Mouse (Mus musculus): ENCODE data around the gene Fkbpl.
A peak's percentile ranks its signal among the peaks of the same experiment; 100 is the strongest.

The Fkbpl gene

DNA sequence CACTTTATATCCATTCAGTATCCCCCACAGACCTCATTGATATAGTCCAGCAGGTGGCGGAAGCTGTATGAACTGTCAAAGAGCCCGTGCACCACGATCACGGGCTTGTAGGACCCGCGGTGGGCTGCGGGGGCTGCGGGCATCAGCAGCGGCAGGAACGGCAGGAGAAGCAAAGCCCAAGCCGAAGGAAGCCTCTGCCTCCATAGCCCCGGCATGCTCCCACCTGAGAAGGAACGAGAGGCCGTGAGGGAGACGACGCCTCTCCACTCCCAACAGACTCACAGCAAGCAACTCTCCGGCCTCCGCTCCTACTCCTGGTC is 17.8 kb upstream of the Fkbpl start:
- DNase-seq (ENCODE audit: extremely low spot score, low spot score), result peak; percentile 57

DNA sequence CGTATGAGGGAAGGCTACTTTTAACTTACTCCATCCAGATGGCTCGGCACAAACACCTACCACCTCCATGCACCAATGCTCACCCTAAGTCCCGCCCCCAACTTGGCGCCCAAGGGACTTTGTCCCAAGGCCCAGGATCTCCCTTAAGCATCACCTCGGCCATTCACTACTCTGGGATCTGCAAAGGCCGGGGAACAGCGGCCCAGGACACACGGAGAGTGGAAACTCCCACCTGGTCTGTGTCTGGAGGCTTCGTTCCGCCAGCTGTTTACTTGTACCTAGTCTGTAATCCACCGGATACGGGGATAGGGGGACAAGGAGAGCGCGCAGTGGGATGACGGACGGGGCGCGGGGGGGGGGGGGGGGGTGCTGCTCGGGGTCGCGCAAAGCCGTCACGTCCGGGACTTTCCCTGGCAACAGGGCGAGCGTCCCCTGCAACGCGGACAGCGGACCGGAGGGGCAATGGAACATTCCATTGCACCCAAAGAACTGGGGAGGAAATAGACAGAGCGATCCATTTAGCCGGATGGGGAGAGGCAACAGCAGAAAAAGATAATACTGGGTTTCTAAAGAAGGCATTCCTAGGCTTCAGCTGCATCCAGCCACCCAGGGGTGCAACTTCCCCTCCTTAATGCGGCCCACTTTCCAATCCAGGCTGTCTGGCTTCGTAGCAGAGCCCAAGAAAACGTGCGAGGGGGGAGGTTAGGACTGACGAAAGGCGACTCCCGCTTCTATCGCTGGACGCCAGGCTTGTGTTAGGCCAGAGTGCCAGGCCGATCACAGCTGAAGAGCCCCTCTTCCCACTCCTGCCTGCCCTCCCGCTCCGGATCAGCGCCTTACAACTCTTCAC is 17.2 kb upstream of the Fkbpl start:
- DNase-seq (ENCODE audit: extremely low spot score, low spot score), result peak; percentile 90

DNA sequence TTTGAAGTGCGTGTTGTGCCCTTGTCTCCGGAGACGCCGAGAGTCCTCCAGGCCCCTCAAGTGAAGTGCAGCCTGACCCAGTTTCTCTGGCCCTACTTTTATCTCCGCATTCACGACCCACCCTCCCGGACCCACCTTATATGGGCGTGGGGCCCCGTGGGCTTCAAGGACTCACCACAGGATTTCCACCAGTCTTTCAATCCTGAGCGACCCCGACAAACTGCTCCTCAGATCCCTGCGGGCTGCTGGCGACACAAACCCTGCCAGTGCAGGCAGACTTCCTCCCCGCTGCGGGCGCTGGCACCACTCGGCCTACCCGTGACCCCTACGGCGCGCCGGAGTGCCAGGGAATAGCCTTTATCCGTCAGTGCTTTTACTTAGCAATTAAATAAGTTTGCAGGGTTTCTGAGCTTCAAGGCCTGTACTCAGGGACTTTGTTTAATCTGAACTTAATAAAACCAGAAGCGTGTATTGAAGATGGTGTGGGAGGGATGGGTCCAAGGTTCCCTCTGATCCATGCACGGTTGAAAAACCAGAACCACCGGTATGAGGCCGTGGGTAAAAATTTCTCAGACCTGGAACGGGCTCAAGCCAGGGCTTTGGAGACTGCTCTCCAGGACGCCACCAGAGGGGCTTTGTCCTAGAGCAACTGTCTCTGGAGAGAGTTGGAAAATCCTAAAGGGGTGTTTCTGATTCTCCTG is 16.5 kb upstream of the Fkbpl start, which contains the start of gene Ppt2:
Gene Ppt2 (minus strand): TSS at position 568 of the 701 bp plus-strand sequence.
- DNase-seq (ENCODE audit: extremely low spot score, low spot score), result no peak

DNA sequence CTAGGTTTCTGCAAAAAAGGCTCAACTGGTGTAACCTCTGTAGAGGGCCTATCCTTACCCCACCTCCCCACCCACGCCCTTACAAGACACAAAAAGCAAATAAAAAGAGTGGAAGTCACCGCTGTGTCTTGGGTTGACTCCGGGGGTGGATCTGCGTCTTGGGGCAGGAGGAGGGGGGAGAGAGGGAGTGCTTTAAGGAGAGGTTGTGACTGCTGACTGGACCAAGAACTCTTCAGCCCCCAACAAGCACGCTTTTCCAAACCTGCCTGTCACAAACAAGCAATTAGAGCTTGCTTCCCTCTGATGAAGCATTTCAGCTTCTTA is 16.0 kb upstream of the Fkbpl start:
- no peak for DNase-seq (ENCODE audit: extremely low spot score, low spot score)

DNA sequence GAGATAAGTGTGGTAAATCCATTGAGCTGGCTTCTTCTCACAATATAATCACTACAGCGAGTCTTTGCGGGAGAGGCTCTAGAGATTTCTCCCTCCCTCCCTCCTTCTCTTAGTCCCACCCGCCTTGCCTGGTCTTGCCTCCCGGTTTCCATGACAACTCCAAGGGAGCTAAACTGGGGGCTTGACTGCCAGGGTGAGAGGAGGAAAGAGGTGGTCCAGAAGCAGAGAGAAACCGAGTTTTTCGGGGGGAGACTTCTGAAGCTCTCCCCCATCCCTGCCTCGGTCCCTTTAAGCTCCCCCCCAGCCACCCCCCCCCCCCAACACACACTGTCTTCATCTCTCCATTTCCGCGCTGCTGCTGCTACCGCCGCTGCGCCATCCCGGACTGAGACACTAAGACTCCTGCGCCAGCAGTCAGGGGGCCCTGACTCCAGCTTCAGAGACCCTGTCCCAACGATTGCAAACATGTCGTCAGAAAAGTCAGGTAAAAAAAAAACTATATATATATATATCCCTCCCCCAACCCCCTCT is 15.3 kb upstream of the Fkbpl start, which contains the start of gene Prrt1:
Gene Prrt1 (plus strand): TSS at position 313 of the 531 bp plus-strand sequence.
- peak; percentile 42 for DNase-seq (ENCODE audit: extremely low spot score, low spot score)

DNA sequence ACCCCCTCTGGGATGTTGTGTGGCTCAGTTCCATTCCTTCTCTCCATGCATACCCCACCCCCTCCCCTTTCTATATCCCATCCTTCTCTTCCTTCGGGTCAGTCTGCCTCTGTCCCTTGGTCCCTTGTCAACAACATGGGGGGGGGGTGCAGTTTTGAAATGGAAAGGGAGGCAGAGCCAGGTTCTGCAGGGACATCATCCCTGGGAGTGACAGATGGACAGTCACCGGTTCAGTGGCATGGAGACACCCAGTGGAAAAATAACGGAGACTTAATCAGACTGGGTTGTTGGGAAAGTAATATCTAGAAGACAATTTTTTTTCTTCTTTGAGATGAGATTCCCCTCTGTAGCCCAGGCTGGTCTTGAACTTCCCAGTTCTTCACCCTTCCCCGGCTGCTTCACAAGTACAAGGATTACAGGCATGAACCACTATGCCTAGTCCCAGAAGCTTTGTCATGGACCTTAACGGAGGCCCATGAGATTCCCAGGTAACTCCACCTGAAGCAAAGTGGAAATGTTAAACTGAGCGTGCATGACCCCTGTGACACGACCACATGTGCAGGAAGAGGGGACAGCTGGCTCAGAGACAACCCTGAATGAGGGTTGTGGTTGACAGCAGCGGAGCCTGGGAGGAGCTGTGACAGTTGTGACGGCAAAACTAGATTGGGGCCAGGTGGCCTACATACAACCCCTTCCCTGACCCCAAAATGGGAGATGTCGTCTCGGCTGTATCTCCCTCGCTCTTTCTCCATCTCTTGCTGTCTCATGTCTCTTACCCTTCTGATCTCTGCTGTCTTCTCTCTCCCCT is 14.6 kb upstream of the Fkbpl start:
- DNase-seq (ENCODE audit: extremely low spot score, low spot score), result no peak

DNA sequence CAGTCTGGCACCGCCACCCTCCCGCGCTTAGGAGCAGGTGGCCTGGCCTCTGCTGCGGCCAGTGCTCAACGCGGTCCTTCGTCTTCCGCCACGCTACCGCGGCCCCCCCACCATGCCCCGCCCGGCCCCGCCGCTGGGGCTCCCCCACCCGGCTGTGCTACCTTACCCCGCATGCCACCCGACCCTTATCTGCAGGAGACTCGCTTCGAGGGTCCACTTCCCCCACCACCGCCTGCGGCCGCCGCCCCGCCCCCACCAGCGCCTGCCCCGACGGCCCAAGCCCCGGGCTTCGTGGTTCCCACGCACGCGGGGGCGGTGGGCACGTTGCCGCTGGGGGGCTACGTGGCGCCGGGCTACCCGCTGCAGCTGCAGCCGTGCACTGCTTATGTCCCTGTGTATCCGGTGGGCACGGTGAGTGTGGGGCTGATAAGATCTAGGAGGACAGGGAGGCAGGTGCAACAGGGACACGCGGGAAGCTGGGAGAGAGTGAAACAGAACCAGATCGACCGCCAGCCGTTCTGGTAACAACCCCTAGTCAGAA is 13.7 kb upstream of the Fkbpl start:
- DNase-seq (ENCODE audit: extremely low spot score, low spot score), result no peak

DNA sequence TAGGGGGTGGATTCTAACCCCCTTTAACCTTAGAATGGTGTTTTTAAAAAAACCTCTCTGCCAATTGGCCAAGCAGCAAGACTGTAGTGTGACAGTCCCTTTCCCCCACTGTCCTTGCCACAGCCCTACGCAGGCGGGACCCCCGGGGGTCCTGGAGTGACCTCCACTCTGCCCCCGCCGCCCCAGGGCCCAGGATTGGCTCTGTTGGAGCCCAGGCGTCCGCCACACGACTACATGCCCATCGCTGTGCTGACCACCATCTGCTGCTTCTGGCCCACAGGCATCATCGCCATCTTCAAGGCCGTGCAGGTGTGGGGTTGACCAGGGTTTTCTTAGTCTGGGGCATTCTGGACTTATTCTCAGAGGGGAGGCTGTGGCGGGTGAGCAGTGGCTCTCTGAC is 12.9 kb upstream of the Fkbpl start:
- no peak for DNase-seq (ENCODE audit: extremely low spot score, low spot score)

DNA sequence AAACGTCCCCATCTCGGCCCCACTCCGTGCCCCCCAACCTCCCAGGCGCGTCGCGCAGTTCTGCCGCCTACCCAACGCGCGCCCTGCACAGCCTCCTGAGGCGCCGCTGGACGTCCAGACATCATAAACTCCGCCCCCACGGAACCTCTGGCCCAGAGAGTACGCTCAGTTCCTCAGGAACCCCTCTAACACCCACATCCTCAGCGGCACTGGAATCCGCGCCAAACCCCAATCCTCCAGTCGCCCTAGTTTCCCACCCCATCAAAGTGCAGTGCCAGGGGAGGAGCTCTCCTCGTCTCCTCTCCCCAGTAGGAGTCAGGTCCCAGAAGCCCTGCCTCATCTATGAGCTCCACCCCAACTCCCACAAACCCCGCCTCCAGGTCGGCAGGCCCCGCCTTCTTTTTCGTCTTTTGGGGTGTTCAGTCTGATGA is 12.3 kb upstream of the Fkbpl start:
- peak; percentile 47 for DNase-seq (ENCODE audit: extremely low spot score, low spot score)

DNA sequence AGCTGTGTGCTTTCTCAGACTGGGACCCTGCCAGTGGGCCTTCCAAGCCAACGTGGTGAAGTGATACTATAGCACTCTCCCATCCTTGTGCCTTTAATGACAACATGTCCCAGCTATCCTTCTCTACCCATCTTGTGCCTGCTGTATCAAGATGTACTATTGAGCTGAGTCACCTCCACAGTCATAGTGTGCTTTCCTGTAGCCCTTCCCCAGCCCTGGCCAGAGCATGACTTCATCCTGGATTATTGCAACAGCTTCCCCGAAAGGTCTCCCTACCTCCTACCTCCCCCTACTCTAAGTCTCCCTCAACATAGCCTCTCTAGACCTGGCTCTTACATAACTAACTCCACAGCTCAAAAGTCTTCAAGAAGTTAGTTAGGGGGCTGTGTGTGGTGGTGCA is 8.9 kb upstream of the Fkbpl start:
- no peak for DNase-seq (ENCODE audit: extremely low spot score, low spot score)

DNA sequence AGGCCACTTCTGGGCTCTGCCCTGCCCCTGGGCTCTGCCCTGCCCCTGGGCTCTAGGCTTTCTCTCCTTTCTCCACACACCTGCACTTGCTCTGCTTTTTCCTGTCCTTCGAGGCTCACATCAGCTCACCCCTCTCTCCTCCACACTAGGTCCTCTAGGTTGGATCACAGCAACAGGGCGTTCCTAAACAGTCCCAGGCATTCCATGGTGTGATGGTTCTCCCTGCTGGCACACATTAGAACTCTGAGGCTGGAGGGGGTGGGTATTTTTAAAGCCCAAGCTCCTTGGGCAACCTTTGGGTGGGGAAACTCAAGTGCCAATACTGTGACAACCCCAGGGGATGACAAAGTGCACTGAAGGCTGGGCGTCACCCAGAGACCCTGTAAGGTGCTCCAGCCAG is 7.1 kb upstream of the Fkbpl start:
- no peak for DNase-seq (ENCODE audit: extremely low spot score, low spot score)

DNA sequence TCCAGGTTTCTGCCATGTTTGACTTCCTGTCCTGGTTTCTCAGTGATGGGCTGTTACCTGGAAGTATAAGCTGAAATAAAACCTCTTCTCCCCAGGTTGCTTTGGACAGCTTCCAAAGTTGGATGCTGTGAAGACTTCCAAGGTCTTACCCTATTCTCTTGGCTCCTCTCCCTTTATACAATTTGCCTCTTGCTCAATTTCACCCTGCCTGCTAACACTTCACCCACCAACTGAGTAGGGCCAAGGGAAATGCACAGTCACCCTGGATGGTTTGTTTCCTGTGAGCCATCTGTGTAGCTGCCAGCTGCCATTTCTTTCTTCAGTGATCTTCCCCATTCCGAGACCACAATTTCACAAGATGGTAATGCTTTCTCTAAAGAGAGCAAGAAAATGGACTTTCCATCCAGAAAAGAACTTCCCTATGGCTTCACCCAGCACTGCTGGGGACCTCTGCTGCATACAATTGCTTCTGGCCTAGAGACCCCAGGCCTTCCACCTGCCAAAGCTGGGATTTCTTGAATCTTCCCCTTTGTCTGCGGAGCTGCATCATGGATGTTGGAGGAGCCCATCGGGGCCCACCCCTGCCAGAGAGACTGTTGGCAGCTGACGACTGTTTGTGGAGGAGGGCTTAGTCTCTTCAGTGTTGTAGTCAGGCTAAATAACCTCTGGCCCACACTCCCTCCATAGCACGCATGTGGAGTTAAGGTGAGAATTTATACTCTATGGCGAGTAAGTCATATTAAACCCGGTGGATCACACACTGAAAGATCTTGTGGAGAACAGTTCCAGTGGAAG is 4.9 kb upstream of the Fkbpl start:
- DNase-seq (ENCODE audit: extremely low spot score, low spot score), result no peak

DNA sequence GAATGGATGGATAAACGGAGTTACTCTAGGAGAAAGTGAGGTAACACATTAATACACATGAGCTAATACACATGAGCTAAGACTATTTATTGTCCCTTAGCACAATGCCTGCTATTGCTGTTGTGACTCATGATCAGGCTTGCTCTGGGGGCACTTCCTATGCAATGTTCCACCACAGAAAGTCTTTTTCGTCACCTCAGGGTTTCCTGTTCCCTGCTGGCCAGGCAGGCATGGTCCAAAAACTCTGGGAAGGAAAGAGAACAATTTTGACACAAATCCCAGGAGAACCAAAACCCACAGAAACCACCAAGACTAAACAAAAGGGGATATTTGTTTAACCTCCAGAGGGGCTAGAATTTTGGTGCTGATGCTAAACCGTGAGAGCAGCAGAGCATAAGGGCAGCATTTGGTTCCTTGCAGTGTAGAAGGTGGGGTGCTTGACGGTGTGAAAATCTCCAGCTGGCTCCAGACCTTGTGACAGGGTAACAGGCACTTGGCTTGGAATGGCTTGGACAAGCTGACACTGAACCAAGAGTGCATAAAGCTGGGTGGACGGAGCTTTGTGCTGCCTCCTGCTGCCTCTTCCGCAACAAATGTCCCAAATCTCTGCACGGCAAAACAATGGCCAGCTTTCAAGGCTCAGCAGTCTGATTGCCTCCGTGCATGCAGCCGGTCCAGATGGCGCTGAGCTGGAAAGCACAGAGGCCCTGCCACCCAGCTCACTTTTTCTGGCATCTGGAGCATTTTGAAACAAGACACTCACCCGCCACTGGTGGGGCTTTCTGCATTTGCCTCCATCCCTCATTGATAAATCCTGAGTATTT is 3.6 kb upstream of the Fkbpl start:
- peak; percentile 54 for DNase-seq (ENCODE audit: extremely low spot score, low spot score)

DNA sequence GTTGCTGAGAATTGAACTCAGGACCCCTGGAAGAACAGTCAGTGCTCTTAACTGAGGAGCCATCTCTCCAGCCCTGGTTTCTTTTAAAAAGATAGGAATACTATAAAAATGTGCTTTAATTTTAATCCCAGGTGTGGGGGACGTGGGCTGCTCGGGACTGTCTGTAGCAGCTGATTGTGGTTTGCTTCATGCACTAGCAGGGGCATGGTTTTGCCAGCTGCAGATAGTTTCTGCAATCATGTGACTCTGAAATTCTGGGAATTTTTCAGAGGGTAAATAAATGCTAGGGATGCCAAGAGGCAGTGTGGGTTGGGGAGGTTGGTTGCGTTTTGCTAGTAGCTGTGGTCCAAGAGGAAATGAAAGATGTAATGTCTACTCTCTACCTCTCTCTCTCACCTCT is 2.6 kb upstream of the Fkbpl start:
- DNase-seq (ENCODE audit: extremely low spot score, low spot score), result no peak

DNA sequence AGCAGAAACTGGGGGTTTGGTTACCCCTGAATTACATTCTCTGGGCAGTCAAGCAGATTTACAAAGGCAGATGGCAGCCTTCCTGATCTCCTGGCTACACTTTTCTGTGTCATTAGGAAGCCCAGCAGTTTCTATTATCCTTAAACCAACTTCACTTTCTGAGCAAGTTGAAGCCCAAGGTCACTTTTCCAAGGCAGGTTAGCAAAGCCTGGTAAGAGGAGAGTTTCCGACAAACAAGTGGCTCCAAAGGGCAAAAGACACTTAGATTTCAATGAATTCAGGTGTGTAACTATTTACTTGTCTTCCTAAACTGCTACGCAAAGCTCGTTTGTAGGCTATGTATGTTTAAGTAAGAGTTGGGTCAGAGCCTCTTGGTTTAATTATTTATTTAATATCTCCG is 1.2 kb upstream of the Fkbpl start:
- no peak for DNase-seq (ENCODE audit: extremely low spot score, low spot score)

DNA sequence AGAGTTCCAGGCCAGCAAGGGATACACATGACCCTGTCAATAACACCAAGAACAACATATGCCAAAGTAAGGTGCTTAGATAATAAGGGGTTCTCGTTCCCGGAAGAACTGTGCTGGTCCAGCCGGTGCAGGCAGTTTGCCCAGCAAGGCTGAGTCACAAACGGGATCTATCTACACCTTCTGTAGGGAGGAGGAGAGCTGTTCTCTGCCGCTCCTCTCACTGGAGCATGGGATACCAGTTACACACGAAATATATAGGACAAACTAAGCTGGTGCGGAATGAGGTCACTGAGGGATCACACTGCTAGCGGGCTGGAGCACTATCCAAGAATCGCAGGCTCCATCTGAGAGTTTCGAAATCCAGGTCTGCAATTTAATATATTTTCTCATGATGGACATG is 620 bp upstream of the Fkbpl start:
- DNase-seq (ENCODE audit: extremely low spot score, low spot score), result no peak

DNA sequence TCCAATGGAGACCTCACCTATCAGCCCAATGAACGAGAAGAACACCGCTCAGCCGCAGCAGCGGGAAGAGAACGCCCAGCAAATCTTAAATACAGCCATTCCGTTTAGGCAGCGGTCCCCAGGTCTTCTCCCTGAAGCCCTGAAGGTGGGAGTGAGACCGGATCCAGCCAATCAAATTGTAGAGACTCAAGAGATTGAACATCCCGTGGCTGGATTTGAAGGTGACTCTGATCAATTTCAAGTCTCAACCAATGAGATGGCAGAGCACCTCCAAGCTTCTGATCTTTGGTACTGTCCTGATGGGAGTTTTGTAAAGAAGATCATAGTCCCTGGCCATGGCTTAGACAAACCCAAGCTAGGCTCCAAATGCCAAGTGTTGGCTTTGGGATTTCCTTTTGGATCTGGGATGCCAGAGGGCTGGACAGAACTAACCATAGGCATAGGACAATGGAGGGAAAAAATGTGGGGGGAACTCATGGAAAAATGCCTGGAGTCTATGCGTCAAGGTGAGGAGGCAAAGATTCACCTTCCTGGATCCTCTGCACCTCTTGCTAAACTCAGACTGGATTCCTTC is 779 bp downstream of the Fkbpl start:
- DNase-seq (ENCODE audit: extremely low spot score, low spot score), result no peak

DNA sequence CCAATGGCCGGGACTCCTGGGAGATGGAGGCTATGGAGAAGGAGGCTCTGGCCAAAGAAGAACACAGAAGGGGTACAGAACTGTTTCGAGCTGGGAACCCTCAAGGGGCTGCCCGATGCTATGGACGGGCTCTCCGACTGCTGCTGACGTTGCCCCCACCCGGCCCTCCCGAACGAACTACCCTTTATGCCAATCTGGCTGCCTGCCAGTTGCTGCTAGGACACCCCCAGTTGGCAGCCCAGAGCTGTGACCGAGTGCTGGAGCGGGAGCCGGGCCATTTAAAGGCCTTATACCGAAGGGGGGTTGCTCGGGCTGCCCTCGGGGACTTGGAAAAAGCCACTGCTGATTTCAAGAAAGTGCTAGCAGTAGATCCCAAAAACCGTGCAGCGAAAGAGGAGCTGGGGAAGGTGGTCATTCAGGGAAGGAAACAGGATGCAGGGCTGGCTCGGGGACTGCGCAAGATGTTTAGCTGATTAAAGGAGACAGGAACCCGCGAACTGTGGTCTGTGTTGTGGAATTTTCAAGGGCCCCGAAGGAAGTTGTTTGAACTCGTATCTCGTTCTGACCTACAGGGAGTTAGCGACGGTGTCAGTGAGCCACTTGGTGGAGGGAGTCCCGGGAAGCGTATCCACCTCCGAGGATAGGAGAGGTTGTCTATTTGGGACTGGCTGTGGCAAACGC is 1.4 kb downstream of the Fkbpl start:
- DNase-seq (ENCODE audit: extremely low spot score, low spot score), result no peak
